Mouse (Mus musculus): Measurements from ENCODE around the gene Gm5741. TPM values are rescaled to one million over a fixed set of nuclear protein-coding genes. Genes with fewer than 3 reads are reported as not detected.
"Not testable (repeated sequence)": the region's sequence is repeated elsewhere in the genome, so short reads cannot be mapped to it uniquely, and the experiment has no call there.

The Gm5741 gene
- polyA plus RNA-seq, 1 experiment from 2014 or later, result not detected

- DNase-seq (ENCODE audit: low spot score) (no peak), ATAC-seq (ENCODE audit: insufficient read depth, low FRiP score, low TSS enrichment) (no peak)
- Histone ChIP-seq H3K36me3 (ENCODE audit: control insufficient read depth, insufficient read depth, low read length) (no peaks in the 10 kb centered on the region; the same call in 1 of the 2 replicates), H3K9me3 (ENCODE audit: control insufficient read depth, low read length) (no peaks in the 10 kb centered on the region), H3K9ac (ENCODE audit: low read length) (no peak overlapping the region), H3K27me3 (ENCODE audit: control insufficient read depth, insufficient read depth, low read length) (no peaks in the 10 kb centered on the region), H3K27ac (ENCODE audit: low read depth, low read length) (no peak overlapping the region), H3K4me3 (ENCODE audit: low read depth, low read length) (no peak overlapping the region), H3K4me2 (ENCODE audit: low read depth) (no peak overlapping the region), H3K4me1 (ENCODE audit: control insufficient read depth, insufficient read depth, low read length) (no peaks in the 10 kb centered on the region)
- 24% methylated on average over 21 of the region's 21 CpGs for WGBS
Measured at GRCm38 (mm10) chr8:85091526-85092090, 23.8 kb upstream of the Gm5741 start.

DNA sequence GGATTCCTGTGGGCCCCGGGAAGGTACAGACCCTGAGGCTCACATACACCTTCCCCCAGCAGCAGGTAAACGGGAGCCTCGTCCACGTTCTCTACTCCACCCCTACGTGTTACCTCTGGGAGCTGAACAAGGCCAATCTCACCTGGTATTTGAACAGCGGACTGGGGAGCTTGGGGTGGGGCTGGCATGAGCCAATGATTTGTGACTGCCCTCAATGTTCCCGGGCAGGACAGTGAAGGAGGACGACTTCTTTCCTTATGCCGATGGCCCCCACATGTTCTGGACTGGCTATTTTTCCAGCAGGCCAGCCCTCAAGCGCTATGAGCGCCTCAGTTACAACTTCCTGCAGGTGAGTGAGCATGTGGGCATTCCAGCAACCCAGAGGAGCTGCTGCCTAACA lies 23.1 kb upstream of the Gm5741 start:
- H3K9ac ChIP-seq (ENCODE audit: low read length), result no peak overlapping the region
- H3K27me3 ChIP-seq (ENCODE audit: control insufficient read depth, insufficient read depth, low read length), result no peaks in the 10 kb centered on the region
- no peaks in the 10 kb centered on the region; the same call in 1 of the 2 replicates for H3K36me3 ChIP-seq (ENCODE audit: control insufficient read depth, insufficient read depth, low read length)
- no peaks in the 10 kb centered on the region for H3K9me3 ChIP-seq (ENCODE audit: control insufficient read depth, low read length)
- H3K27ac ChIP-seq (ENCODE audit: low read depth, low read length), result no peak overlapping the region
- 91% methylated on average over 11 of the region's 11 CpGs for WGBS
- DNase-seq (ENCODE audit: low spot score), result no peak
- no peak overlapping the region for H3K4me2 ChIP-seq (ENCODE audit: low read depth)
- H3K4me1 ChIP-seq (ENCODE audit: control insufficient read depth, insufficient read depth, low read length), result no peaks in the 10 kb centered on the region
- no peak for ATAC-seq (ENCODE audit: insufficient read depth, low FRiP score, low TSS enrichment)
- no peak overlapping the region for H3K4me3 ChIP-seq (ENCODE audit: low read depth, low read length)

- H3K9me3 ChIP-seq (ENCODE audit: control insufficient read depth, low read length), result no peaks in the 10 kb centered on the region
- WGBS, result 83% methylated on average over 2 of the region's 2 CpGs
- no peak overlapping the region for H3K4me3 ChIP-seq (ENCODE audit: low read depth, low read length)
- no peak overlapping the region for H3K9ac ChIP-seq (ENCODE audit: low read length)
- no peaks in the 10 kb centered on the region for H3K36me3 ChIP-seq (ENCODE audit: control insufficient read depth, insufficient read depth, low read length)
- no peak overlapping the region for H3K4me2 ChIP-seq (ENCODE audit: low read depth)
- H3K27ac ChIP-seq (ENCODE audit: low read depth, low read length), result no peak overlapping the region
- H3K4me1 ChIP-seq (ENCODE audit: control insufficient read depth, insufficient read depth, low read length), result 0 out of 2 replicates have a peak, but pooled peaks cover 2% of the 10 kb centered on the region
- no peak for ATAC-seq (ENCODE audit: insufficient read depth, low FRiP score, low TSS enrichment)
- no peaks in the 10 kb centered on the region for H3K27me3 ChIP-seq (ENCODE audit: control insufficient read depth, insufficient read depth, low read length)
- DNase-seq (ENCODE audit: low spot score), result no peak
Measured at GRCm38 (mm10) chr8:85088771-85089170, 21.0 kb upstream of the Gm5741 start.

DNA sequence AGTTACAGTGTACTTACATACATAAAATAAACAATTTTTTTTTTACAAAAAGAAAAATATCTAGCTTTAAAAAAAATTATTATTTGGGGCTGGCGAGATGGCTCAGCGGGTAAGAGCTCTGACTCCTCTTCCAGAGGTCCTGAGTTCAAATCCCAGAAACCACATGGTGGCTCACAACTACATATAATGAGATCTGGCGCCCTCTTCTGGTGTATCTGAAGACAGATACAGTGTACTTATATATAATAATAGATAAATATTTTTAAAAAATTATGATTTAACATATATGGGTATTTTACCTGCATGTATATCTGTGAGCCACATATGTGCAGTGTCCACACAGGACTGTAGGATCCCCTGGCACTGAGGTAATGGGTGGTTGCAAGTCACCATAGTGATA lies 18.5 kb upstream of the Gm5741 start:
- H3K4me2 ChIP-seq (ENCODE audit: low read depth), result no peak overlapping the region
- H3K9ac ChIP-seq (ENCODE audit: low read length), result no peak overlapping the region
- 79% methylated on average over 3 of the region's 3 CpGs for WGBS
- H3K9me3 ChIP-seq (ENCODE audit: control insufficient read depth, low read length), result no peaks in the 10 kb centered on the region
- no peak for ATAC-seq (ENCODE audit: insufficient read depth, low FRiP score, low TSS enrichment)
- no peak overlapping the region for H3K27ac ChIP-seq (ENCODE audit: low read depth, low read length)
- peaks cover 13% of the 10 kb centered on the region; the same call in 1 of the 2 replicates for H3K4me1 ChIP-seq (ENCODE audit: control insufficient read depth, insufficient read depth, low read length)
- no peak for DNase-seq (ENCODE audit: low spot score)
- H3K27me3 ChIP-seq (ENCODE audit: control insufficient read depth, insufficient read depth, low read length), result no peaks in the 10 kb centered on the region
- H3K36me3 ChIP-seq (ENCODE audit: control insufficient read depth, insufficient read depth, low read length), result no peaks in the 10 kb centered on the region
- no peak overlapping the region for H3K4me3 ChIP-seq (ENCODE audit: low read depth, low read length)

GRCm38 (mm10) chr8:85084633-85085032 lies 16.9 kb upstream of the Gm5741 start:
- Histone ChIP-seq H3K4me2 (ENCODE audit: low read depth) (no peak overlapping the region), H3K27ac (ENCODE audit: low read depth, low read length) (no peak overlapping the region), H3K4me3 (ENCODE audit: low read depth, low read length) (no peak overlapping the region), H3K4me1 (ENCODE audit: control insufficient read depth, insufficient read depth, low read length) (peaks cover 18% of the 10 kb centered on the region; the same call in 1 of the 2 replicates), H3K36me3 (ENCODE audit: control insufficient read depth, insufficient read depth, low read length) (no peaks in the 10 kb centered on the region), H3K9me3 (ENCODE audit: control insufficient read depth, low read length) (no peaks in the 10 kb centered on the region), H3K27me3 (ENCODE audit: control insufficient read depth, insufficient read depth, low read length) (no peaks in the 10 kb centered on the region), H3K9ac (ENCODE audit: low read length) (no peak overlapping the region)
- 93% methylated on average over 8 of the region's 8 CpGs for WGBS
- DNase-seq (ENCODE audit: low spot score) (peak; percentile 2), ATAC-seq (ENCODE audit: insufficient read depth, low FRiP score, low TSS enrichment) (no peak)

DNA sequence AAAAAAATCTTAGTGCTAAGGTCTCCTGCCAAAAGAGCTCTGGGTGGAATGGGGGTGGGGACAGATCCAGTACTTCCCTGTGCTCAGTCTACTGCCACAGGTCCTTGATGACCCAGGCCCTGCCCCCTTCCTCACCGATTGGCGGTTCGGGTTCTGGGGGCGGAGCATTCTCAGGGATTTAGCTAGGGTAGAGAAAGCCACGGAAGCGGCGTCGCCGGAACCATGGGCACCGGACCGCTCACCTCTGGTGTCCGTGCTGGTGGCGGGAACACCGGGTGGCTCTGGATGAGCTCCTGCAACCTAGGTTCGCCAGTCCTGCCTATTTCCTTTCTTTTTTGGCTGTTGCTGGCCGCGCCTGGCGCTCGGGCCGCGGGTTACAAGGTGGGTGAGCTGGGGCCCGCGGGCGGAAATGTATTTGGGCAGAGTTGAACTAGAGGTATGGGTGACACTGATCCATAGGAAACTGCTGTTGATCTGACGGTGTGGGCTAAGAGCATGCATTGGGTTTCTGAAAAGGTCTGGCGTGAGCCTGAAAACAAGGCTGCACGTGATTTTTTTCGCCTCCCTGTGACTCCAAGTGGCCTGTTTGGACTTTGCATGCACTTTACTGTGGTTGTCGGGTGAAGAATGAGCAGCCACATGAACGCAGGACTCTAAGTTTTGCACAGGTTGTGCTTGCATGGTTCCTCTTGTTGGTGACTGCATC lies 15.5 kb upstream of the Gm5741 start, which contains the start of gene Man2b1:
Gene Man2b1 (plus strand): TSS at position 163 of the 706 bp plus-strand sequence.
- Histone ChIP-seq H3K27me3 (ENCODE audit: control insufficient read depth, insufficient read depth, low read length) (no peaks in the 10 kb centered on the region), H3K9ac (ENCODE audit: low read length) (peak within 1 kb of the TSS; percentile 71), H3K4me2 (ENCODE audit: low read depth) (peak within 1 kb of the TSS; percentile 92), H3K4me3 (ENCODE audit: low read depth, low read length) (peak within 1 kb of the TSS; percentile 61), H3K9me3 (ENCODE audit: control insufficient read depth, low read length) (no peaks in the 10 kb centered on the region), H3K36me3 (ENCODE audit: control insufficient read depth, insufficient read depth, low read length) (no peaks in the 10 kb centered on the region), H3K27ac (ENCODE audit: low read depth, low read length) (0 out of 2 replicates have a peak within 1 kb of the TSS, but pooled peaks have one; percentile 34), H3K4me1 (ENCODE audit: control insufficient read depth, insufficient read depth, low read length) (peaks cover 18% of the 10 kb centered on the region; the same call in 1 of the 2 replicates)
- peak; percentile 78 for ATAC-seq (ENCODE audit: insufficient read depth, low FRiP score, low TSS enrichment)
- DNase-seq (ENCODE audit: low spot score), result peak; percentile 78
- under 1% methylated on average over 30 of the region's 30 CpGs for WGBS

DNA sequence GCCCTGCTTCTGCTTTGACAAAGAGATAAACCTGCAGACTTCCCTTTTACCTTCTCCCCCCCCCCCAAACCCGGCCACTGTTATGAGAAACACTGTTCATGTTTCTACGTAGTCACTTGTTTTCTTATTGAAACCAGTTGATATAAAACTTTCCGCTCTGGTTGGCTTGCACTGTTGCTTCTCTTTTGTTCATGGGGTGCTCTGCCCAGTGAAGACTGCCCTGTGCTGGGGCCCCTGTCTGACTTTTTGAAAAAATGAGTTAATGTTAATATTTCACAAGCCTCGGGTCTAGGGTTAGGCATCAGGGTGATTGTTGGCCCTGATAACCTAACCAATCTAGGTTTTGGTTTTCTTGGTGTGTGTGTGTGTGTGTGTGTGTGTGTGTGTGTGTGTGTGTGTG lies 14.4 kb upstream of the Gm5741 start:
- H3K4me1 ChIP-seq (ENCODE audit: control insufficient read depth, insufficient read depth, low read length), result peaks cover 18% of the 10 kb centered on the region; the same call in 1 of the 2 replicates
- ATAC-seq (ENCODE audit: insufficient read depth, low FRiP score, low TSS enrichment); H3K9me3 ChIP-seq (ENCODE audit: control insufficient read depth, low read length); H3K36me3 ChIP-seq (ENCODE audit: control insufficient read depth, insufficient read depth, low read length); H3K4me2 ChIP-seq (ENCODE audit: low read depth); H3K9ac ChIP-seq (ENCODE audit: low read length); H3K4me3 ChIP-seq (ENCODE audit: low read depth, low read length); H3K27me3 ChIP-seq (ENCODE audit: control insufficient read depth, insufficient read depth, low read length); H3K27ac ChIP-seq (ENCODE audit: low read depth, low read length): not testable (repeated sequence)
- peak; percentile 2 for DNase-seq (ENCODE audit: low spot score)
- 87% methylated on average over 4 of the region's 4 CpGs for WGBS

DNA sequence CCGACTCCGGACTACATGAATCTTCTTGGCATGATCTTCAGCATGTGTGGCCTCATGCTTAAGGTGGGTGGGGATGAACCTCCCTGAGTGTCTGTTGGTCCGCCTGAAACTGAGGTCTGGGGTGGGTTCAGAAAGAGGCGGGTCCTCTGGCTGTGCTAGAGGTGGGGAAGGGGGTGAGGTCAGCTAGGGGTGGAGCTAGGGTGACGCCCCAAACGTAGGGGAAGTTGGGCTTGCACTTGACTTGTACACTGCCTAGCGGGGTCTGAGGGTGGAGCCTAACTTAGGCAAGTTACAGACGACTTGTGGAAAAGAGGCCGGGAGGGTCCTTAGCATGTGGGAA lies 13.4 kb upstream of the Gm5741 start, which contains the start of gene Wdr83:
Gene Wdr83 (minus strand): TSS at position 91 of the 340 bp plus-strand sequence.
- Histone ChIP-seq H3K27ac (ENCODE audit: low read depth, low read length) (no peak within 1 kb of the TSS), H3K4me1 (ENCODE audit: control insufficient read depth, insufficient read depth, low read length) (peaks cover 18% of the 10 kb centered on the region; the same call in 1 of the 2 replicates), H3K9ac (ENCODE audit: low read length) (peak within 1 kb of the TSS; percentile 86), H3K4me3 (ENCODE audit: low read depth, low read length) (peak within 1 kb of the TSS; percentile 90), H3K36me3 (ENCODE audit: control insufficient read depth, insufficient read depth, low read length) (no peaks in the 10 kb centered on the region; the same call in 1 of the 2 replicates), H3K4me2 (ENCODE audit: low read depth) (peak within 1 kb of the TSS; percentile 67), H3K27me3 (ENCODE audit: control insufficient read depth, insufficient read depth, low read length) (no peaks in the 10 kb centered on the region), H3K9me3 (ENCODE audit: control insufficient read depth, low read length) (no peaks in the 10 kb centered on the region)
- ATAC-seq (ENCODE audit: insufficient read depth, low FRiP score, low TSS enrichment) (peak; percentile 42; the same call in 1 of the 2 replicates), DNase-seq (ENCODE audit: low spot score) (peak; percentile 53)
- 4% methylated on average over 9 of the region's 9 CpGs for WGBS
